Mouse (Mus musculus) neural tube, embryonic 14.5 days (tissue): ENCODE results near the gene Nbr1. TPM values are rescaled to one million over a fixed set of nuclear protein-coding genes. Genes with fewer than 3 reads are reported as not detected.
"Not testable (repeated sequence)": the region's sequence is repeated elsewhere in the genome, so short reads cannot be mapped to it uniquely, and the experiment has no call there.

ENCODE experiments used
- ATAC-seq: fragments of 200-750 bp; cut with Nextera tagmentation; 2 replicates; pipeline ENCODE4 v1.8.0; 2017; ENCODE audit warnings: low read depth, mild to moderate bottlenecking, moderate TSS enrichment, moderate library complexity
- H3K27ac ChIP-seq: fragments of 300-500 bp; sonication (generic); 2 replicates; pipeline ENCODE4 v1.5.1; 2014; ENCODE audit warnings: low read depth, mild to moderate bottlenecking, control low read depth, low read length, moderate library complexity, mixed read lengths
- H3K27me3 ChIP-seq: fragments of 300-500 bp; sonication (generic); 2 replicates; pipeline ENCODE4 v1.6.1; 2014; ENCODE audit warnings: low read length; ENCODE audit not compliant: control insufficient read depth, insufficient read depth
- H3K36me3 ChIP-seq: fragments of 300-500 bp; sonication (generic); 2 replicates; pipeline ENCODE4 v1.6.1; 2014; ENCODE audit warnings: low read length, mixed read lengths; ENCODE audit not compliant: control insufficient read depth, insufficient read depth
- H3K4me1 ChIP-seq: fragments of 300-500 bp; sonication (generic); 2 replicates; pipeline ENCODE4 v1.6.1; 2014; ENCODE audit warnings: low read length; ENCODE audit not compliant: control insufficient read depth, insufficient read depth
- H3K4me2 ChIP-seq: fragments of 300-500 bp; sonication (generic); 2 replicates; pipeline ENCODE4 v1.6.1; 2014; ENCODE audit warnings: mild to moderate bottlenecking, low read depth, low read length, control low read depth
- H3K4me3 ChIP-seq: fragments of 300-500 bp; sonication (generic); 2 replicates; pipeline ENCODE4 v1.5.1; 2014; ENCODE audit warnings: low read depth, low read length, control low read depth, mixed read lengths
- H3K9ac ChIP-seq: fragments of 300-500 bp; sonication (generic); replicated peaks from 2 replicates; pipeline ENCODE4 v1.6.1; 2014; ENCODE audit warnings: low read depth, mild to moderate bottlenecking, control low read depth, low read length, mixed read lengths
- H3K9me3 ChIP-seq: fragments of 300-500 bp; sonication (generic); 2 replicates; pipeline ENCODE4 v1.6.1; 2016; ENCODE audit warnings: low read length; ENCODE audit not compliant: control insufficient read depth
- WGBS: fragments of 180-500 bp; shearing (Covaris S2); extraction: QIAGEN DNeasy Blood & Tissue Kit; methylation state at CpG from one replicate; pipeline ENCODE4 v1.1.7; 2014; 5-methylcytosine and 5-hydroxymethylcytosine counted together
- polyA plus RNA-seq: library from polyadenylated mRNA; unstranded; fragments of >200 nt; fragmentation: Nextera tagmentation; extraction: Ambion mirVana; gene quantifications from 2 replicates; pipeline ENCODE4 v1.2.1, GENCODE M21; 2014

The Nbr1 gene
- polyA plus RNA-seq, 1 experiment from 2014 or later, result 85.8 TPM

- Histone ChIP-seq H3K4me2 (peak overlapping the region; percentile 81), H3K36me3 (no peaks in the 10 kb centered on the region), H3K9me3 (no peaks in the 10 kb centered on the region), H3K9ac (peak overlapping the region; percentile 46), H3K27me3 (no peaks in the 10 kb centered on the region), H3K27ac (peak overlapping the region; percentile 81), H3K4me1 (0 out of 2 replicates have a peak, but pooled peaks cover 2% of the 10 kb centered on the region), H3K4me3 (peak overlapping the region; percentile 56)
- peak; percentile 52 for ATAC-seq
- WGBS, result under 1% methylated on average over 33 of the region's 33 CpGs
Observed at GRCm38 (mm10) chr11:101627857-101628559, 76.1 kb downstream of the Nbr1 start.

- not testable (repeated sequence) for H3K27ac ChIP-seq, ATAC-seq, H3K4me1 ChIP-seq, H3K9ac ChIP-seq, H3K36me3 ChIP-seq, H3K4me3 ChIP-seq, H3K27me3 ChIP-seq, H3K9me3 ChIP-seq
- peak overlapping the region; percentile 81 for H3K4me2 ChIP-seq
- 79% methylated on average over 4 of the region's 5 CpGs for WGBS
Observed at GRCm38 (mm10) chr11:101628733-101629417, 76.9 kb downstream of the Nbr1 start.

Other genes with a start within 250 kb of the Nbr1 start
- gene Becn1, start 249.9 kb upstream of the Nbr1 start, polyA plus RNA-seq, result 178 and 182 TPM in 2 replicates
- gene Psme3, start 235.9 kb upstream of the Nbr1 start, polyA plus RNA-seq, result 73.3 and 88.3 TPM in 2 replicates
- 1.7 and 2.0 TPM in 2 replicates for gene Aoc2, start 227.1 kb upstream of the Nbr1 start, polyA plus RNA-seq
- 0.10 TPM in 1 of 2 replicates, not detected in the other for gene Aoc3, start 221.5 kb upstream of the Nbr1 start, polyA plus RNA-seq
- not detected in 2 replicates for gene G6pc, start 184.6 kb upstream of the Nbr1 start, polyA plus RNA-seq
- 89.5 and 100 TPM in 2 replicates for gene Aarsd1, start 134.5 kb upstream of the Nbr1 start, polyA plus RNA-seq
- 8.1 and 8.9 TPM in 2 replicates for gene Gm27029, start 127.4 kb upstream of the Nbr1 start, polyA plus RNA-seq
- 20.4 and 24.1 TPM in 2 replicates for gene Rundc1, start 127.1 kb upstream of the Nbr1 start, polyA plus RNA-seq
- gene Ptges3l, start 126.8 kb upstream of the Nbr1 start, polyA plus RNA-seq, result 1.8 and 3.0 TPM in 2 replicates
- 257 and 271 TPM in 2 replicates for gene Rpl27, start 109.9 kb upstream of the Nbr1 start, polyA plus RNA-seq
- gene Ifi35, start 103.7 kb upstream of the Nbr1 start, polyA plus RNA-seq, result 1.4 and 2.0 TPM in 2 replicates
- gene Rnd2, start 87.2 kb upstream of the Nbr1 start, polyA plus RNA-seq, result 37.9 and 61.8 TPM in 2 replicates
- 67.4 and 90.8 TPM in 2 replicates for gene Vat1, start 85.9 kb upstream of the Nbr1 start, polyA plus RNA-seq
- gene Brca1, start 194 bp upstream of the Nbr1 start, polyA plus RNA-seq, result 1.6 and 1.9 TPM in 2 replicates
- gene Tmem106a, start 30.1 kb downstream of the Nbr1 start, polyA plus RNA-seq, result 3.6 and 3.9 TPM in 2 replicates
- gene Gm11634, start 47.1 kb downstream of the Nbr1 start, polyA plus RNA-seq, result not detected in 2 replicates
- 9.4 and 11.1 TPM in 2 replicates for gene Rdm1, start 75.0 kb downstream of the Nbr1 start, polyA plus RNA-seq
- 6.0 and 7.5 TPM in 2 replicates for gene Arl4d, start 113.4 kb downstream of the Nbr1 start, polyA plus RNA-seq
- 33.5 and 36.6 TPM in 2 replicates for gene Dhx8, start 180.8 kb downstream of the Nbr1 start, polyA plus RNA-seq
- gene Etv4, start 233.2 kb downstream of the Nbr1 start, polyA plus RNA-seq, result 14.0 and 14.7 TPM in 2 replicates